Mouse (Mus musculus) spleen, embryonic (tissue): ENCODE measurements around the gene BC005561.
"Not testable (repeated sequence)": the region's sequence is repeated elsewhere in the genome, so short reads cannot be mapped to it uniquely, and the experiment has no call there.

Experiments
- CTCF ChIA-PET: fragments of 350-600 bp; sonication (Branson Sonifier 250); formaldehyde crosslinking; loops from one replicate; lab custom pipeline; 2022; lab: Charles Lee

The BC005561 gene

DNA sequence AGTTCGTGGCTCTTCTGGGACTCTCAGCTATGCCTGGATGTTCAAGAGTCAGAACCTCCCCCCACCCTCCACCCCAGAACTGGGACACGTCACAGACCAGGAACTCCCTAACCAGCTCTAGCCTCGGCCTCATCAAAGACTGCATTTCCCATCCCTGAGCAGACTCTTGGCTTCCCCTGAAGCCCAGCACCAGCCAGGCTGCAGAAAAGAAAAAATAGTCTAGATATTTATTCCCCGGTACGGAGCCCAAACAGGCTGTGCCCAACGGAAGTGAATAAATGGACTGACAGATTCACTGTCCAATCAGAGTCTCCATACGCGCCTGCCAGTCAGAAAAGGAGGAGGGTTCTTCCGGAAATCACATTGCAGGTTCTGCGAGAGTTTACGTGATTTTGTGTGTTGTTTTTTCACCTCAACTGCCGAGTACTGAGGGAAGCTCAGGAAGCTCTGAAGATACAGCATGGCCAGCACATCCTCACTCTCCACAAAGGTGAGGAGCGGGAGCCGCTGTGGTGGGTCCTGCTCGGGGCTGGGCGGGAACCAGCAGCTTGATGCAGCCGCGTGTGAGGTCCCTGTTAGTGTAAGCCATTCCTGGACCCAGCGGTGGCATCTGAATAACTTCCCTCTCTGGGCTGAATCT is 63.2 kb downstream of the BC005561 start:
- CTCF ChIA-PET, result not testable (repeated sequence)
